Mouse (Mus musculus) liver, embryonic 15.5 days (tissue): ENCODE measurements around the gene Lix1l. TPM values are rescaled to one million over a fixed set of nuclear protein-coding genes. Genes with fewer than 3 reads are reported as not detected.
A peak's percentile ranks its signal among the peaks of the same experiment; 100 is the strongest.

Experiments
- ATAC-seq: fragments of 200-750 bp; cut with Nextera tagmentation; 2 replicates; pipeline ENCODE4 v1.8.0; 2017; ENCODE audit warnings: moderate number of reproducible peaks, mild to moderate bottlenecking, moderate library complexity; ENCODE audit not compliant: insufficient read depth
- H3K27ac ChIP-seq: fragments of 300-500 bp; sonication (generic); replicated peaks from 2 replicates; pipeline ENCODE4 v1.5.1; 2015; ENCODE audit warnings: mild to moderate bottlenecking, inconsistent platforms
- H3K27me3 ChIP-seq: fragments of 300-500 bp; sonication (generic); 2 replicates; pipeline ENCODE4 v1.6.1; 2015; ENCODE audit warnings: mild to moderate bottlenecking, inconsistent platforms
- H3K36me3 ChIP-seq: fragments of 300-500 bp; sonication (generic); replicated peaks from 2 replicates; pipeline ENCODE4 v1.6.1; 2015; ENCODE audit warnings: moderate library complexity, mild to moderate bottlenecking, inconsistent platforms
- H3K4me1 ChIP-seq: fragments of 300-500 bp; sonication (generic); replicated peaks from 2 replicates; pipeline ENCODE4 v1.6.1; 2015; ENCODE audit warnings: inconsistent platforms
- H3K4me2 ChIP-seq: fragments of 300-500 bp; sonication (generic); 2 replicates; pipeline ENCODE4 v1.6.1; 2015; ENCODE audit warnings: moderate library complexity, mild to moderate bottlenecking, inconsistent platforms
- H3K4me3 ChIP-seq: fragments of 300-500 bp; sonication (generic); replicated peaks from 2 replicates; pipeline ENCODE4 v1.5.1; 2015; ENCODE audit warnings: mild to moderate bottlenecking, inconsistent platforms
- H3K9ac ChIP-seq: fragments of 300-500 bp; sonication (generic); 2 replicates; pipeline ENCODE4 v1.6.1; 2015; ENCODE audit warnings: moderate library complexity, mild to moderate bottlenecking, inconsistent platforms
- H3K9me3 ChIP-seq: fragments of 300-500 bp; sonication (generic); replicated peaks from 2 replicates; pipeline ENCODE4 v1.6.1; 2016; ENCODE audit warnings: inconsistent platforms
- WGBS: fragments of 180-500 bp; shearing (Covaris S2); methylation state at CpG from one replicate; pipeline ENCODE4 v1.1.7; 2015; ENCODE audit warnings: mixed read lengths; ENCODE audit not compliant: insufficient replicate concordance; 5-methylcytosine and 5-hydroxymethylcytosine counted together
- polyA plus RNA-seq: library from polyadenylated mRNA; unstranded; fragments of >200 nt; fragmentation: Nextera tagmentation; extraction: Ambion mirVana; gene quantifications from 2 replicates; pipeline ENCODE4 v1.2.1, GENCODE M21; 2015

Lix1l gene
- polyA plus RNA-seq, 1 experiment from 2014 or later, result 0.64 TPM

- 74% methylated on average over 5 of the region's 5 CpGs for WGBS
- Histone ChIP-seq H3K27ac (no peak overlapping the region), H3K36me3 (no peaks in the 10 kb centered on the region), H3K4me2 (no peak overlapping the region), H3K4me3 (no peak overlapping the region), H3K9ac (no peak overlapping the region), H3K4me1 (peaks cover 22% of the 10 kb centered on the region), H3K9me3 (no peaks in the 10 kb centered on the region), H3K27me3 (peaks cover 37% of the 10 kb centered on the region)
- ATAC-seq, result no peak
Observed at GRCm38 (mm10) chr3:96666916-96667315, 66.0 kb downstream of the Lix1l start.

GRCm38 (mm10) chr3:96667316-96667715, 66.4 kb downstream of the Lix1l start:
- H3K36me3 ChIP-seq, result no peaks in the 10 kb centered on the region
- peaks cover 22% of the 10 kb centered on the region for H3K4me1 ChIP-seq
- peaks cover 41% of the 10 kb centered on the region for H3K27me3 ChIP-seq
- no peak overlapping the region for H3K27ac ChIP-seq
- no peak overlapping the region for H3K4me3 ChIP-seq
- 20% methylated on average over 1 of the region's 1 CpGs for WGBS
- H3K9ac ChIP-seq, result no peak overlapping the region
- no peak for ATAC-seq
- no peak overlapping the region for H3K4me2 ChIP-seq
- H3K9me3 ChIP-seq, result no peaks in the 10 kb centered on the region

DNA sequence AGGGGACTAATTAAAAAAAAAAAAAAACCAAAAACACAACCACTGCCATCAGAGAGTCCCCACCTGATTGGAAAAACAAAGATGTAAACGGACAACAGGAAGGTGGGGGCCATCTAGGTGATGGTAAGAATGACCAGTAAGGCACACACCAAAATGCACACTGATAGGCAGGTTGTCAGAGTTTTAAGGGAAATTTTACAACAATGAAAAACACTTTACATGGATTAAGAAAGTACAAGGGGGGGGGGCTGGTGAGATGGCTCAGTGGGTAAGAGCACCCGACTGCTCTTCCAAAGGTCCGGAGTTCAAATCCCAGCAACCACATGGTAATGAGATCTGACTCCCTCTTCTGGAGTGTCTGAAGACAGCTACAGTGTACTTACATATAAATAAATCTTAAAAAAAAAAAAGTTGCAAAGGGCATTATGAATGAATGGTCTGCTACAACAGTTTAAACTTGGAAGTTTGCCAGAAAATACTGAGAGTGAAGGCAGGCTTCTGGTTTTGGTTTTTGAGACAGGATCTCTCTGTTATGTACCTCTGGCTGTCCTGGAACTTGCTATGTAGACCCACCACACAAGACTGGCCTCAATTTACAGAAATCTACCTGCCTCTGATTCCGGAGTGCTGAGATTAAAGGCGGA, 67.6 kb downstream of the Lix1l start:
- Histone ChIP-seq H3K36me3 (no peaks in the 10 kb centered on the region), H3K4me3 (no peak overlapping the region), H3K4me1 (peaks cover 18% of the 10 kb centered on the region), H3K9me3 (no peaks in the 10 kb centered on the region), H3K9ac (no peak overlapping the region), H3K4me2 (no peak overlapping the region), H3K27ac (no peak overlapping the region), H3K27me3 (peaks cover 41% of the 10 kb centered on the region)
- ATAC-seq, result no peak
- 83% methylated on average over 5 of the region's 5 CpGs for WGBS

GRCm38 (mm10) chr3:96669727-96670468, 68.9 kb downstream of the Lix1l start, which contains the start of gene Ankrd35:
Gene Ankrd35 (plus strand): TSS chr3:96670131.
- peak within 1 kb of the TSS; percentile 47 for H3K4me3 ChIP-seq
- H3K36me3 ChIP-seq, result no peaks in the 10 kb centered on the region
- peaks cover 14% of the 10 kb centered on the region for H3K4me1 ChIP-seq
- peak within 1 kb of the TSS; percentile 76 for H3K4me2 ChIP-seq
- WGBS, result 3% methylated on average over 35 of the region's 35 CpGs
- no peak within 1 kb of the TSS for H3K27ac ChIP-seq
- H3K9ac ChIP-seq, result peak within 1 kb of the TSS; percentile 15; the same call in 1 of the 2 replicates
- ATAC-seq, result peak; percentile 90
- peaks cover 48% of the 10 kb centered on the region for H3K27me3 ChIP-seq
- H3K9me3 ChIP-seq, result no peaks in the 10 kb centered on the region

- 82% methylated on average over 5 of the region's 5 CpGs for WGBS
Observed at GRCm38 (mm10) chr3:96671519-96671918, 70.6 kb downstream of the Lix1l start.

DNA sequence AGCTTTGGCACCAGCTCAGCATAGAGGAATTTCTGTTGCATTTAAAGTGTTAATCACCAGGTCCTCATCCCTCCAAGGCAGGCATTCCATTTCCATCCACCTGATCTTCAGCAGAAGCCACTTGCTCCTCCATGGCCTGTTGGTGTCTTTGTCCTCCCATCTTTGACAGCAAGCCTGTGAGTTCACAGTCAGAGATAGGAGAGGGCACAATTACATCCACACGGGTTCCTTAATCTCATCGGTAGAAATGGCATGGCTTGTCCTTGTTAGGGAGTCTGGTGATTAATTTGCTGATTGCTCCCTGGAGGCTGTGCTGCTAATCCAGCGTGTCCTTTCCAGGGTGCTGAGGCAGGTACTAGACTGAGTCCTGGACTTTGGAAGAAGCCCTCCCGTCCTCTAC, 72.6 kb downstream of the Lix1l start:
- Histone ChIP-seq H3K9me3 (no peaks in the 10 kb centered on the region), H3K4me2 (no peak overlapping the region), H3K36me3 (no peaks in the 10 kb centered on the region), H3K27me3 (peaks cover 42% of the 10 kb centered on the region), H3K9ac (no peak overlapping the region), H3K4me3 (no peak overlapping the region), H3K4me1 (peaks cover 14% of the 10 kb centered on the region), H3K27ac (no peak overlapping the region)
- no peak for ATAC-seq
- 57% methylated on average over 4 of the region's 4 CpGs for WGBS

More at GRCm38 (mm10) chr3:96671519-96671918, 70.6 kb downstream of the Lix1l start:
- no peak overlapping the region for H3K27ac ChIP-seq
- no peak overlapping the region for H3K9ac ChIP-seq
- H3K4me3 ChIP-seq, result no peak overlapping the region
- peaks cover 48% of the 10 kb centered on the region for H3K27me3 ChIP-seq
- H3K36me3 ChIP-seq, result no peaks in the 10 kb centered on the region
- no peaks in the 10 kb centered on the region for H3K9me3 ChIP-seq
- no peak overlapping the region for H3K4me2 ChIP-seq
- no peak for ATAC-seq
- H3K4me1 ChIP-seq, result peaks cover 14% of the 10 kb centered on the region

DNA sequence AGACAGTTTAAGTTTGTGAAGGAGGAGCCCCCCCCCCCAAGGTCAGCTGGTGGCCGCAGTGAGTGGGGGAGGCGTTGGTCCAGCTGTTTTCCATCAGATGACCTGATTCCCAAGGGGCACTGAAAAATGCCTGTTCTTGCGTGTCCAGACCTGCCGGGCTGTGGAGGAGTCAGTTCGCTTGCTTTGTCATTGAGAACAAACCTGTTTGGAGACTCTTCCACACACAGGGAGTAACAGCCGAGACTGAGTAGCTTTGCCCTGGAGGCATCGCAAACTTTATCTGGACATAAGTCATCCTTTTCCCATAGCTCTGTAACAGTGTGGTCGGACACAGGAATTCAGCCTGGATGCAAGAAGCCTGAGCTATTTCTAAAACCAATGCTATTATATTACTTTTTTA, 73.5 kb downstream of the Lix1l start:
- Histone ChIP-seq H3K4me1 (peaks cover 23% of the 10 kb centered on the region), H3K27me3 (peaks cover 44% of the 10 kb centered on the region), H3K9me3 (no peaks in the 10 kb centered on the region), H3K4me2 (no peak overlapping the region), H3K27ac (no peak overlapping the region), H3K9ac (no peak overlapping the region), H3K4me3 (no peak overlapping the region), H3K36me3 (no peaks in the 10 kb centered on the region)
- 71% methylated on average over 8 of the region's 8 CpGs for WGBS
- no peak for ATAC-seq

DNA sequence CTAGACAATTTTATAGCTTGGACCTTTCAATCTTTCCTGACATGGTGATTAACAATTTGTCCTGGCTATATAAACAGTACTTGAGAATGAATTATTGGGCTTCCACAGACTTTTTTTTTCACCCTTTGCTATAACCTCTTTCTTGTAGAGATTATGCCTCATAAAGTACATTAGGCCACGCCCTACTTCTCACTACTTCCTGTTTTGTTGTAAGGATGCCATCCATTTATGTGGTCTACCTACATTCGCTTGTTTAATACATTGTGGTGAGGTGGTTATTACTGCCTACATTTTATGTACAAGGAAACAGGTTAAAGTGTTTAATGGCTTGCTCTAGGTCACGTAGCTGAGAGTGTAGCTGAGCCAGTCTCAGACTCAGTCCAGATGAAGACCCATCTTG, 74.2 kb downstream of the Lix1l start:
- Histone ChIP-seq H3K36me3 (no peaks in the 10 kb centered on the region), H3K27ac (no peak overlapping the region), H3K27me3 (peaks cover 39% of the 10 kb centered on the region), H3K9me3 (no peaks in the 10 kb centered on the region), H3K4me2 (no peak overlapping the region), H3K9ac (no peak overlapping the region), H3K4me3 (no peak overlapping the region), H3K4me1 (peaks cover 18% of the 10 kb centered on the region)
- no peak for ATAC-seq
- 57% methylated on average over 3 of the region's 3 CpGs for WGBS

GRCm38 (mm10) chr3:96675690-96676089, 74.7 kb downstream of the Lix1l start:
- no peak for ATAC-seq
- H3K9ac ChIP-seq, result no peak overlapping the region
- WGBS, result 57% methylated on average over 3 of the region's 3 CpGs
- peaks cover 39% of the 10 kb centered on the region for H3K27me3 ChIP-seq
- H3K27ac ChIP-seq, result no peak overlapping the region
- H3K4me1 ChIP-seq, result peaks cover 16% of the 10 kb centered on the region
- H3K4me2 ChIP-seq, result no peak overlapping the region
- H3K9me3 ChIP-seq, result no peaks in the 10 kb centered on the region
- H3K4me3 ChIP-seq, result no peak overlapping the region
- no peaks in the 10 kb centered on the region for H3K36me3 ChIP-seq
